Mouse (Mus musculus) erythroblast, embryonic 14.5 days (primary cell): ENCODE data around the gene Ifna4.

Experiments
- GATA1 ChIP-seq: IDR thresholded peaks from 2 replicates; pipeline ENCODE4 v1.6.1; 2012; ENCODE audit warnings: low read length, inconsistent platforms, mixed read lengths
- TAL1 ChIP-seq: IDR thresholded peaks from 3 replicates; pipeline ENCODE4 v1.6.1; 2012; ENCODE audit warnings: low read length, inconsistent platforms, mixed read lengths

DNA sequence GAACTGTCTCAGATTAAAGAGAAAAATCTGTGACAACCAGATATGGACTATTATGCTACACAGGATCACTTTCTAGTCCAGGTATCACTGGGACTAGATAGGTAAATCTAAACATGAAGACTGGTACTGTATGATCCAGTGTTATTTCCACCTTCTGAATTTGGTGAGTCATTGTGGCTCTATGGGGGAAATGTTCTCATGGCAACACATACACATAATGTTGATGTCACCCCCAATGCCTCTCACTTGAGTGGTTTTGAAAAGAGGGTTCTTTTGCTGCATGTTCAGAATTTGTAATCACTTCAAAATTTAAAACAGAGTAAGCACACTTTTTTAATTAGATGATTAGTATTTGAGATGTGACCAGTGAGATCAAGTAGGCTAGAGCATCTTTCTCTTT is 46.6 kb downstream of the Ifna4 start:
- TF ChIP-seq GATA1 (no peak), TAL1 (no peak)
